Mouse (Mus musculus): ENCODE measurements around the gene Slc25a48. TPM values are rescaled to one million over a fixed set of nuclear protein-coding genes. Genes with fewer than 3 reads are reported as not detected.

Gene Slc25a48
- polyA plus RNA-seq (2015; fragmentation: Nextera tagmentation; extraction: Ambion mirVana), result 0.05 and 0.06 TPM in 2 replicates

DNA sequence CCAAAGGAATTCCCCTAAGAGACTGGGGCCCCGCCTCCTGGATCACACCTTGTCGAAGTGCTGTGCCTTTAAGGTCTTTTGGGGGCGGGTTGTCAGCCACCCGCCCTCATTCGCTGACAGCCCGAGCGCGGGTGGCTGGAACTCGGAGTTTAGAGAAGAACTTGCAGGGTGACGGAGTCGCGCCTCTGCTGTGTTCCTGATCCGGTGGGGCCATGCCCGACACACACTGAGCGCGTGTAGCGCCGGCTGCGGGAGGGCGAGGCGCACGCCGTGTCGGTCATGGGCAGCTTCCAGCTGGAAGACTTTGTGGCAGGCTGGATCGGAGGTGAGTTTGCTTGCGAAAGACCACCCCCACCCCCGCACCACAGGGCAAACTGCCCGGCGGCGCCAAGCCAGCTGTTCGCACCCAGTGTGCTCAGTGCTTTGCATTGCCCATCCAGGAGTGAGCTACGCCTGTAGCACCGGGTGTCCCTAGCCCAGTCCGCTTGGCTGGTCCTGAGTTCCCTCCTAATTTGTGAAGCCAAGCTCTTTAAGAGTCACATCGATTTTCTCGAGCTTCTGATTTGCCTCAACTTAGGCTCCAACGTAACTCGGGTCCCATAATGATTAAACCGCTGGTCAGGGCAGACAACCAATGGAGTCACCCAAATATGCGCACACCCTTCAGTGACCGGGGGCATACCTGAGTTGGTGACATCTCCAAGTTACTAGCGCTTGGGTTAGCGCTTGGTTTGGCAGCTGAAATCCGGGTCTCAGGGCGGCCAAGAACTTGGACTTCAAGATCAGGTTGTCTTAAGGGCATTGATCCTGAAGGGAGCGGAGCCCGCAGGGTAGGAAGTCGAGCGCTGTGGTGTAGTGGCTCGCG lies at the start of gene Slc25a48:
Slc25a48 (plus strand) TSS at position 145 of the 865 bp plus-strand sequence.
- peaks cover 27% of the 10 kb centered on the region for H3K4me1 ChIP-seq
- no peaks in the 10 kb centered on the region for H3K9me3 ChIP-seq (replicated peaks)
- peaks cover 54% of the 10 kb centered on the region for H3K27me3 ChIP-seq (replicated peaks)
- H3K27ac ChIP-seq (replicated peaks), result no peak within 1 kb of the TSS
- H3K9ac ChIP-seq (replicated peaks), result 0 out of 2 replicates have a peak within 1 kb of the TSS, but pooled peaks have one; percentile 28
- peak within 1 kb of the TSS; percentile 67 for H3K4me2 ChIP-seq
- H3K4me3 ChIP-seq (replicated peaks), result peak within 1 kb of the TSS; percentile 34
- WGBS, result 3% methylated on average over 51 of the region's 51 CpGs
- H3K36me3 ChIP-seq, result no peaks in the 10 kb centered on the region
- ATAC-seq (ENCODE audit: low FRiP score), result no peak

DNA sequence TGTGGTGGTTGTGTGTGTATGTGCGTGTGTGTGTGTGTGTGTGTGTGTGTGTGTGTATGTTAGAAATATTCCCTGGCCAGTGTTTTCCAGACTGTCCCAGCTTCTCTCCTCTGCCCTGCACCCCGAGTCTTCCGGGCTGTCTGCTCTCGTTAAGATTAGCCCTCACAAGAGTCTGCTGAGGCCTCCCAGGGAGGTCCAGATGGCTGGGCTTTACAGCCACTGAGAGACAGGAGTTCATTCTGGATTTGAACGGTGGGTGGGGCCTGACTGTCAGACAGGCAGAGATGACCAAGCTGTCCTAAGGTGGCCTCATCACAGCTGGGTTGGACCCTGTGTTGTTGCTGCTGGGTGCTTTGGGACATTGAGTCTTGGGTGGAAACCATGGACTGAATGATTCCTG lies 40.6 kb upstream of the Slc25a48 start:
- no peak for ATAC-seq (ENCODE audit: low FRiP score)
- Histone ChIP-seq H3K9me3 (replicated peaks) (no peaks in the 10 kb centered on the region), H3K9ac (replicated peaks) (no peak overlapping the region), H3K36me3 (no peaks in the 10 kb centered on the region), H3K4me3 (replicated peaks) (no peak overlapping the region), H3K27me3 (replicated peaks) (no peaks in the 10 kb centered on the region), H3K27ac (replicated peaks) (no peak overlapping the region), H3K4me1 (no peaks in the 10 kb centered on the region), H3K4me2 (no peak overlapping the region)
- 45% methylated on average over 5 of the region's 5 CpGs for WGBS

DNA sequence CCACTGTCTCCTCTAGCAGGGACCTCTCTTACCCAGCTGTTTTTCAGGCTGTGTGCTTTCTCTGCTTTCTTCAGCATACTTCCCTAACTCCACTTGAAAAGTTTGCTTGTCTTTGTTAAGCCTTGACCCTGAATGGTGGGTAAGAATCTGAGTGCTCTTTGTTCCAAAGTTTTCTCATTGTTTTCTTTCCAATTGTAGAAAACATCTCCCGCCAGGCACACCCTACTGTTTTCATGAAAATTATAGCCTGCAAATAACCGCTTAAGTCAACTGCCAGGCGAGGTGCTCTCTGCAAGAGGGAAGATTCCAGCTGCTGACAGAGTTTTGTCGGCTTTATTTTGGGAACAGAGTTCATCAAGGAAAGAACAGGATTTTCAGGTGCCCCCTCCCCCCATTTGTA lies 37.0 kb upstream of the Slc25a48 start:
- Histone ChIP-seq H3K27me3 (replicated peaks) (no peaks in the 10 kb centered on the region; the same call in 1 of the 2 replicates), H3K4me3 (replicated peaks) (no peak overlapping the region), H3K9me3 (replicated peaks) (no peaks in the 10 kb centered on the region), H3K36me3 (no peaks in the 10 kb centered on the region), H3K27ac (replicated peaks) (no peak overlapping the region), H3K4me2 (no peak overlapping the region), H3K9ac (replicated peaks) (no peak overlapping the region), H3K4me1 (no peaks in the 10 kb centered on the region)
- WGBS, result 48% methylated on average over 4 of the region's 4 CpGs
- ATAC-seq (ENCODE audit: low FRiP score), result no peak

- no peaks in the 10 kb centered on the region for H3K9me3 ChIP-seq (replicated peaks)
- H3K4me1 ChIP-seq, result no peaks in the 10 kb centered on the region
- no peaks in the 10 kb centered on the region for H3K36me3 ChIP-seq
- no peak overlapping the region for H3K27ac ChIP-seq (replicated peaks)
- H3K4me2 ChIP-seq, result no peak overlapping the region
- no peak overlapping the region for H3K9ac ChIP-seq (replicated peaks)
- 85% methylated on average over 8 of the region's 8 CpGs for WGBS
- no peak overlapping the region for H3K4me3 ChIP-seq (replicated peaks)
- no peaks in the 10 kb centered on the region; the same call in 1 of the 2 replicates for H3K27me3 ChIP-seq (replicated peaks)
- no peak for ATAC-seq (ENCODE audit: low FRiP score)
These were observed 34.6 kb upstream of the Slc25a48 start for GRCm38 (mm10) chr13:56403381-56404086.

- H3K36me3 ChIP-seq, result no peaks in the 10 kb centered on the region
- H3K4me1 ChIP-seq, result no peaks in the 10 kb centered on the region
- WGBS, result 72% methylated on average over 6 of the region's 6 CpGs
- no peak overlapping the region for H3K9ac ChIP-seq (replicated peaks)
- ATAC-seq (ENCODE audit: low FRiP score), result no peak
- H3K27ac ChIP-seq (replicated peaks), result no peak overlapping the region
- H3K9me3 ChIP-seq (replicated peaks), result no peaks in the 10 kb centered on the region
- H3K27me3 ChIP-seq (replicated peaks), result no peaks in the 10 kb centered on the region; the same call in 1 of the 2 replicates
- H3K4me2 ChIP-seq, result no peak overlapping the region
- no peak overlapping the region for H3K4me3 ChIP-seq (replicated peaks)
These were observed 33.5 kb upstream of the Slc25a48 start for GRCm38 (mm10) chr13:56404511-56405140.

DNA sequence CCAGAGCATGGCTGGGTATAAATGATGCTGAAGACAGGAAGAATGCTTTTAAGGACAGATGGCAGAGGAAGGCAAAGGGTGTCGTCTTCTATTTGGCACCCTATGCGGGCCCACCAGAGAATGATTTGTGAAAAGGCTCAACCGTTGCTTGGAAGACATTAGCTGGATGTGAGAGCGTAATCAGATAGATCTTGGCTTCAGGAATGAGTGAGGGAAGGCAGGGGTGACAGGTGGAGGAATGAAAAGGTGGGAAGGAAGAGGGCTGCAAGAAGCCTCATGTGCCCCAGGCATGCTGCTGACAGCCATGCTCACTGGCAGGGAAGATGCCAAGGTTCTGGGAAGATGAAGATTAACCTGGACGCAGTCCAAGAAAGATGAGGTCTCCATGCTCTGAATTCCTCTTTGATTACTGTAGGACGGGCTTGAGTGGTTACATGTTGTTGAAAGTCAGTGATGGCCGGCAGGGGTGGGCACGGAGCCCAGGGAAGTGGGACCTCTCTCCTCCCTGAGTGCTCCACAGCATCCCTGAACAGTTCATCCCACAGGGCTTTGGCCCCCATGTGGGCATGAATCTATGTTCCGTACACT lies 25.8 kb upstream of the Slc25a48 start:
- Histone ChIP-seq H3K9ac (replicated peaks) (no peak overlapping the region), H3K27me3 (replicated peaks) (no peaks in the 10 kb centered on the region), H3K36me3 (no peaks in the 10 kb centered on the region), H3K9me3 (replicated peaks) (no peaks in the 10 kb centered on the region), H3K4me1 (0 out of 2 replicates have a peak, but pooled peaks cover 3% of the 10 kb centered on the region), H3K4me2 (no peak overlapping the region), H3K27ac (replicated peaks) (no peak overlapping the region), H3K4me3 (replicated peaks) (no peak overlapping the region)
- 78% methylated on average over 9 of the region's 9 CpGs for WGBS
- ATAC-seq (ENCODE audit: low FRiP score), result no peak

- Histone ChIP-seq H3K9ac (replicated peaks) (no peak overlapping the region), H3K4me2 (no peak overlapping the region), H3K27me3 (replicated peaks) (peaks cover 10% of the 10 kb centered on the region; the same call in 1 of the 2 replicates), H3K36me3 (no peaks in the 10 kb centered on the region), H3K4me3 (replicated peaks) (no peak overlapping the region), H3K4me1 (0 out of 2 replicates have a peak, but pooled peaks cover 8% of the 10 kb centered on the region), H3K27ac (replicated peaks) (no peak overlapping the region), H3K9me3 (replicated peaks) (no peaks in the 10 kb centered on the region)
- WGBS, result 54% methylated on average over 13 of the region's 13 CpGs
- ATAC-seq (ENCODE audit: low FRiP score), result no peak
These were observed 19.3 kb upstream of the Slc25a48 start for GRCm38 (mm10) chr13:56418685-56419483.

DNA sequence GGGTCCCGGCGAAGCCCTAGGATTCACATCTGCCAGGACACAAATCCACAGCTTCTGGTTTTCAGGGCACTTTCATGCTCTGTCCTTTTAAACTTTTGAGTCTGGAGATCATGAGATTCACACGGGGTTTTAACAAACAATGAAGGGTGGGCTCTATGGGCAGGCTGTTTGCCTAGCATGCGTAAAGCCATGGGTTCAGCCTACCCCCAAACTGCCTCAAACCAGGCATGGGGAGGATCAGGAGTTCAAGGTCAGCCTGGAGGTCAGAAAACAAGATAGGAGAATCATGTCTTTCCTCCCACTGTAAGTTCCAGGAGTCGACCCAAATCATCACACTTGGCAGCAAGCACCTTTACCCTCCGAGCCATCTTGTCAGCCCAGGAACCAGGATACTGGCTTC lies 18.6 kb upstream of the Slc25a48 start:
- 80% methylated on average over 6 of the region's 6 CpGs for WGBS
- peaks cover 10% of the 10 kb centered on the region; the same call in 1 of the 2 replicates for H3K27me3 ChIP-seq (replicated peaks)
- H3K36me3 ChIP-seq, result no peaks in the 10 kb centered on the region
- ATAC-seq (ENCODE audit: low FRiP score), result no peak
- no peak overlapping the region for H3K4me3 ChIP-seq (replicated peaks)
- no peaks in the 10 kb centered on the region for H3K9me3 ChIP-seq (replicated peaks)
- H3K4me1 ChIP-seq, result 0 out of 2 replicates have a peak, but pooled peaks cover 8% of the 10 kb centered on the region
- no peak overlapping the region for H3K4me2 ChIP-seq
- no peak overlapping the region for H3K27ac ChIP-seq (replicated peaks)
- H3K9ac ChIP-seq (replicated peaks), result no peak overlapping the region

- H3K27ac ChIP-seq (replicated peaks), result no peak overlapping the region
- H3K4me1 ChIP-seq, result 0 out of 2 replicates have a peak, but pooled peaks cover 8% of the 10 kb centered on the region
- no peaks in the 10 kb centered on the region for H3K36me3 ChIP-seq
- H3K9ac ChIP-seq (replicated peaks), result no peak overlapping the region
- H3K27me3 ChIP-seq (replicated peaks), result peaks cover 10% of the 10 kb centered on the region; the same call in 1 of the 2 replicates
- ATAC-seq (ENCODE audit: low FRiP score), result no peak
- WGBS, result 25% methylated on average over 16 of the region's 16 CpGs
- H3K9me3 ChIP-seq (replicated peaks), result no peaks in the 10 kb centered on the region
- no peak overlapping the region for H3K4me2 ChIP-seq
- no peak overlapping the region for H3K4me3 ChIP-seq (replicated peaks)
These were observed 16.0 kb upstream of the Slc25a48 start for GRCm38 (mm10) chr13:56422072-56422723.

DNA sequence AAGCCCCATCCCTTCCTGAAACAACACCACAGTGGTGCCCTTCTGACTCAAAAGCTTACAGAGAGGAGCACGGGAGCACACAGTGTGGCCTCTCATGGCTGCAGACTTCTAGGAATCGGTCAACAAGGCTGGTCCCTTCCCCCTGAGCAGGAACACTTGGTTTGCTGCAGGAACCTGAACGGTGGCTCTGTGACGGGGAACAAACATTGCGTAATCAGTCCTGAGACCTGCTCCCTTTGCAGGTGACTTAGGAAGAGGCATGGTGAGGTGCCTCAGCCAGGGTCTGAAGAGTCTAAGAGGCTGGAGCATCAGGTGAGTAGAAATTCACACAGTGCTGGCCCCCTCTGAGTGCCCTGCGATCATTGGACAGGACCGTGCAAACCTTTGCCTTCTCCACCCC lies 12.2 kb upstream of the Slc25a48 start:
- Histone ChIP-seq H3K4me1 (0 out of 2 replicates have a peak, but pooled peaks cover 8% of the 10 kb centered on the region), H3K27ac (replicated peaks) (no peak overlapping the region), H3K4me2 (no peak overlapping the region), H3K9me3 (replicated peaks) (no peaks in the 10 kb centered on the region), H3K4me3 (replicated peaks) (no peak overlapping the region), H3K27me3 (replicated peaks) (peaks cover 16% of the 10 kb centered on the region; the same call in 1 of the 2 replicates), H3K9ac (replicated peaks) (no peak overlapping the region), H3K36me3 (no peaks in the 10 kb centered on the region)
- no peak for ATAC-seq (ENCODE audit: low FRiP score)
- 84% methylated on average over 7 of the region's 7 CpGs for WGBS

All from neural tube, embryonic 15.5 days (tissue).